Mouse (Mus musculus) cerebellum, adult 11-12 months (tissue): ENCODE results near the gene Vmn1r85.
"Not testable (repeated sequence)": the region's sequence is repeated elsewhere in the genome, so short reads cannot be mapped to it uniquely, and the experiment has no call there.

ENCODE experiments used
- DNase-seq: peaks from one replicate; pipeline ENCODE4 v3.0.0; 2022

The Vmn1r85 gene

DNA sequence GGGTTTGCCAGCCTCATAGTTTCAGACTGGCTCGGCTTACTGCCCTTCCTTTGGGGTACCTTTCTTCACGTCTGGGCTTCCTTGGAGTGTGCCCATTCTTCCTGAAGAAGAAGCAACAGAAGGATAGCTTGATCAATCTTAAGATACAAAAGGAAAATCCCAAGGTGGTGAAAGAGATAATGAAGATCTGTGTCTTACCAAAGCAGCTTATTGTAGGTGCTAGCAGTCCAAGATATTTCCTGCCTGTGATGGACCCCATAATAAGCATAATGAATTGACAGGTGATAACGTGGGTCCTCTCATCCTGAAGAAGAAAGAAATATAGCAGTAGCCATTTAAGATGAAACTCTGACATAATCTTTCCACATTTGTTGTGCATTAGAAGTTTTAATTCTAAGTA lies at the start of gene Vmn1r85:
Gene Vmn1r85, minus strand, starts transcription at position 101 of the 400 bp plus-strand sequence.
- DNase-seq: no peak

DNA sequence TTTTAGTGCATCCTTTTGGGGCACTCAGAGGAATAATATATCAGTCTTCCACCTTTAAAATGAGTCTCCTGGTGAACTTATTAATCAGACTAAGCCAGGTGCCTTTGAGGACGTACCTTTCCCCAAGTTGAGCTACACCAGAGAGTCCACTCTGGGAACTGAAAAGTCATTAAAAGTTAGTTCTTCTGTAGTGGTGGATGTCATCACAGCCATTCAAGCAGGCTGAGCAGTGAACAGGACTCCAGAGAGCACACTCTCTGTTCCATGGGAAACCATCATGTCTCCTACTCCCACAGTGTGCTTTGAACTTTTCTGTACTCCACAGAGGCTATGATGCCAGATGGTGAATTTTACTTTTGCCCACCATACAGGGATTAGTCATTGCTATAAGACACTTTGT lies 45.1 kb upstream of the Vmn1r85 start, which contains the start of gene Vmn1r87:
Gene Vmn1r87, minus strand, starts transcription at position 101 of the 400 bp plus-strand sequence.
- DNase-seq: no peak

GRCm38 (mm10) chr7:13137340-13137739 lies 42.4 kb upstream of the Vmn1r85 start:
- no peak for DNase-seq

DNA sequence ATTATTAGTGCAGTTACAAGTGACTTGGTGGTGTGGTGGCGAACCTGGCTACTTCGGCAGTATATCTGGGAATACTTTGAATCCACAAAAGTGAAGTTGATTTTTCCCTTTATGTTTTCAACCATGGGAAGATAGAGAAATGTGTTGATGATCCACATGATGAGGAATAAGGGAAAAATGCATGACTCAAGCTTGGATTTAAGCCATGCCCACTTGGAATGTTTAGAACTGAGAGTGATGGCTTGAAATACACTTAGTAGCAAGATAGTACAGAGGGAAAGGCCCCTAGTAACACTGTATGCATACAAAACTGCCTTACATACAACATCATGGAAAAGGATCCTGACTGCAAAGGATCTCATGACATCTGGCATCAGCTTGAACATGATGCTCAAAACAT lies 36.9 kb upstream of the Vmn1r85 start:
- DNase-seq: no peak

DNA sequence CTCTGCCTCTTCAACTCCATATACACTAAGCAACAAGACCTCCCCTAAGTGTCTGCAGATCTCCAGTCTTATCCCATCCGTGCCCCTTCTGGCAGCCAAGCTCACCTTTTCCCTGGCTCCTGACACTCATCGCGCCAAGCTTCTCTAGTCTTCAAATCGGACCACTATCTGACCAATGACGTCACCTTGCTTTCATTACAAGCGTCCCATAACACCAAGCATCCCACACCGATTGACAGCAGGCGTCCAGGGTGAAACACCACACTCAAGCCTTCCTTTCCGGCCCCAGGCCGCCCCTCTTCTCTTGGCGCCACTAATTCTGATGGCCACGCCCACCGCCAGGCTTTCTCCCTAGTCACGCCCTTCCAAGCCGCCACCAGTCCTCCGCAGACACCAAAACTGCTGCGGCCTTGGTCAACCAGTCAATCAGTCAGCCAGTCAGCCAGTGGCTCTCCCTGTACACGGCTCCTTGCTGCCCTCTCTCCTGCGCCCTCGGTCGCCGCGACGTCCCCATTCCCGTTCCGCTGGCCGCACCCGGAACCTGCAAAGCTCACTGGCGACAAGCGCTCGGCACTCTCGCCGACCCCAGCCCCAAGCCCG lies 28.7 kb upstream of the Vmn1r85 start:
- DNase-seq: peak; percentile 32

- DNase-seq: no peak
Measured at GRCm38 (mm10) chr7:13119817-13120216, 24.8 kb upstream of the Vmn1r85 start, which contains the start of gene Vmn1r86. Gene Vmn1r86, minus strand, starts transcription at chr7:13119917.

GRCm38 (mm10) chr7:13072293-13072692 lies 22.7 kb downstream of the Vmn1r85 start:
- no peak for DNase-seq

- DNase-seq: not testable (repeated sequence)
Measured at GRCm38 (mm10) chr7:13063399-13063798, 31.6 kb downstream of the Vmn1r85 start.

GRCm38 (mm10) chr7:13059536-13059935 lies 35.4 kb downstream of the Vmn1r85 start:
- no peak for DNase-seq

DNA sequence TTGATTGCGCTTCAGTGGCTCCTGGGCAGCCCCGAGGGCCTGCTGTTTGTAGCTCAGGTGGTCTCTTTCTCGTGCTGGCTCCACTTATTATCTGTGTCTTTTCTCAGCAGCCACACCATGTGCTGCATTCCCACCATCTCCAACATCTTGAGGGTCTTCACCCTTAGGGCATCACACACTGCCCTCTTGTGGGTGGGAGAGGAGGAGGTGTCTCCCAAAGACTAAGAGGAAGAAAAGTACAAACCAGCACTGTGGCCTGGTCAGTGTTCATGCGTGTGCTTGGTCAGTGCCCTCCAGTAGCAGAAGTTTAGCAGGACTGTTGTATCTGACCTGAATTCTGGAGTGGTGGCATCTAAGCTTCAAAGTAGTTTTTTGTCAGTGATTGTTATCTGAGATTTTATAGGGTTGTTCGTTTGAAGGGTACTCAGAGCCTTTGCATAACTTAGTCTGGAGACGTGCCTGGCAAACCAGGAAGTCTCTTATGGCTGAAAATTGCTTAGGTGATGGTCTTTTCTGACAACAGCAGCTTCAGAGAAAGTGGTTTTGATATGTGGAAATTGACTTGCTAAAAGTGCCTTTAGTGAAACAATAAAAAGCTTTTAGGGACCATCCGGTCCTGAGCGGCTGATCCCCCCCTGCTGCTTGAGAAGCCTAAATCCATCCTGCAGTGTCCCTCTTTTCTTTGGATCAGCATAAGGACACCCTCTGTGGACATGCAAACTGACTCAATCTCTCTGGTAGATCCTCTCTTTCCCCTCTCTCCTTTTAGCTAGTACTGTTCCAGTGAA lies 37.9 kb downstream of the Vmn1r85 start:
- DNase-seq: no peak

DNA sequence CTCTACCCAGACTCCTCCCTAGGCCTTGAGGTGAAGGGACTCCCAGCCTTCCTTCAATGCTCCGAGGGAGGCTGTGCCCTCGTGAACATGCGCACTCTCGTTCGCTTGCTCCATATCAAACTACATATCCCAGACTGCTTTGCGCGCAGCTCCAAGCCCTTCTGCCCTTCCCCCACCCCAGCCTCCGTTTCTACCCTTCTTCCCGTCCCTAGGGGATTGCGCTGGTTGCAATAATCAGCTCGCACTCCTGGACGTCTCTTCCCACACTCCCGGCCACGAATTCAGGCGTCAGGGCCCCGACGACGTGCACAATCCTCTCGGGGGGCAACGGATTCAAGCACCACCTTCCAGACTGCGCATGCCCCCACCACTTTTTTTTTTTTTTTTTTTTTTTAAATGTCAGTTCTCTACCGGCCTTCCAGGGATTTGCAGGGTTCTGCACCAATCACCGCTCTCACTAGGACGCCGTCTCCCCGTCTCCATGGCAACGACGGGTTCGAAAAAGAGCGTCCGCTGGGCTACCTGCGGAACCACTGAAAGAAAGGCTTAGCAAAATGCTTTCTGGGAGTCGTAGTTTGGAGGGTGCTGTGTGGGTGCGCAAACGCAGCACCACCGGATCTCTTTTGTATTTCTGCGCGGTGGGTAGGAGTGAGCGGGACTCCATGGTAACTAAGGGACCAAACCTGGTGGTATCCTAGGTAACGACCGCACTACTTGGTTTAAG lies 40.5 kb downstream of the Vmn1r85 start, which contains the start of gene Mzf1:
Gene Mzf1, minus strand, starts transcription at position 478 of the 724 bp plus-strand sequence.
- peak; percentile 98 for DNase-seq

- DNase-seq: no peak
Measured at GRCm38 (mm10) chr7:13053961-13054286, 41.0 kb downstream of the Vmn1r85 start.

DNA sequence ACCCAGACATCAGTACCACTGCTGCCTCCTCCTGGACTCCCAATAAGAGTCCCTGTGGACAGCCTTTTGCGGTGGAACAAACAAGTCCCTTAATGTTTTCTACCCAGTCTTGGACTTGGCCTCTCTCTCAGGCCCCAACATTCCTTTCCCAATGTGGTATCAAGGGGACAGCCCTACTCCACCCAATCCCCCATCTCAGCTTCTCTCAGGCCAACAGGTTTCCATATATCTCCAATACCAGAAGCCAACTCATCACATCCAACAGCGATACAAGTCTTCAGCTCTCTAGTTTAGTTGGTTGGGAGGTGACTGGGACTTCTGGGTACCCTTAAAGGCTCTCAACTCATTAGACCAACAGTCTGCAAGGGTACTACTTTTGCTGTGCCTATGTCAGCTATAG lies 41.5 kb downstream of the Vmn1r85 start:
- DNase-seq: peak; percentile 55

DNA sequence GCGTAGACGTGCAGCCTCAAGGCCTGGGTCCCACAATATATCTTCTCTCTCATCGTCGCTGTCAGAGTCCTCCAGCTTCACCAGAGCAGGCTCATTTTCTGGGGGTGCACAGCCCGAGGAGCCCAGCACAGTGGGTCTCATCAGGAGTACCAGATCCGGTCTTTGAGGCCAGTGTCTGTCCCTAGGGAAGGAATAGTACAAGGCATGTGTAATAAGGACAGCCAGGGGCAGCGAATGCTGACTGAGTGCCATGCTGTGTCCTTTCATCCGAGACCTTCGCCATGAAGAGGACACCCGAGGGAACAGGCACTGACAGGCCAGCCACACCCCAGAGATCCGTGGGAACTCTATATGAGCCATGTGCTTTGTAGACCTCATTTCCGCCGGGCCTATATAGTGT lies 42.0 kb downstream of the Vmn1r85 start:
- peak; percentile 64 for DNase-seq

GRCm38 (mm10) chr7:13046084-13046483 lies 48.9 kb downstream of the Vmn1r85 start:
- DNase-seq: peak; percentile 60

- no peak for DNase-seq
Measured at GRCm38 (mm10) chr7:13044254-13044625, 50.7 kb downstream of the Vmn1r85 start.

DNA sequence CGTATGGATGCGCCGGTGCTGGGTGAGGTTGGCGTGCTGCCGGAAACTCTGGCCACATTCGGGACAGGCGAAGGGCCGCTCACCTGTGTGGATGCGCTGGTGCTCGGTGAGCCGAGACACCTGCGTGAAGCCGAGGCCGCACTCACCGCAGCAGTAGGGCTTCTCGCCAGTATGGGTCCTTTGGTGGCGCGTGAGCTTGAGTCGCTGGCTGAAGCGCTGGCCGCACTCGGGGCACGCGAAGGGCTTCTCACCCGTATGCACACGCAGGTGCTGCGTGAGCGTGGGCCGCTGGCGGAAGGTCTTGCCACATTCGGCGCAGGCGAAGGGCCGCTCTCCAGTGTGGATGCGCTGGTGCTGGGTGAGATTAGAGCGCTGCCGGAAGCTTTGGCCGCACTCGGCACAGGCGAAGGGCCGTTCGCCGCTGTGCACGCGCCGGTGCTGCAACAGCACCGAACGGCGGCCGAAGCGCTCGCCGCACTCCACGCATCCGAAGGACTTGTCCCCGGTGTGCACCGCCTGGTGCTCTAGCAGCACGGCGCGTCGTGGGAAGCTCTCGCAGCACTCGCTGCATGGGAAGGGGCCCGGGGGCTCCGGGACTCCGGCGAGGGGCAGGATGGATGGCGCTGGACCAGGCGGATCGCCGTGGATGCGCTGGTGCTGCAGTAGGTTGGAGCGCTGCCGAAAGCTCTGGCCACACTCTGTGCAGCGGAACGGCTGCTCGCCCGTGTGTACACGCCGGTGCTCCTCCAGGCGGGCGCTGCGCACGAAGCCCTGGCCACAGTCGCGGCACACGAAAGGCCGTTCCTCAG lies 51.3 kb downstream of the Vmn1r85 start:
- peak; percentile 85 for DNase-seq

DNA sequence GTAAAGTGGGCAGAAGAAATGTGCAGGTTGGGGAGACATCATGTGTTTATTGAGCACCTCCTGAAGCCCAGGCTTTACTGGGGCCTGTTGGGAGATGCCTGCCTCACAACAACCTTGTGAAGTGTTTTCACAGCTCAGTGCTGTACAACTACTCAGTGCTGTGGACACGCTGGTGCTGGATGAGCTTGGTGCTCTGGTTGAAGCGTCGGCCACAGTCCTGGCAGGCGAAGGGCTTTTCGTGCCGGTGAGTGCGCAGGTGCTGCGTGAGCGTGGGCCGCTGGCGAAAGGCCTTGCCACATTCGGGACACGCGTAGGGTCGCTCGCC lies 51.9 kb downstream of the Vmn1r85 start:
- DNase-seq: no peak

DNA sequence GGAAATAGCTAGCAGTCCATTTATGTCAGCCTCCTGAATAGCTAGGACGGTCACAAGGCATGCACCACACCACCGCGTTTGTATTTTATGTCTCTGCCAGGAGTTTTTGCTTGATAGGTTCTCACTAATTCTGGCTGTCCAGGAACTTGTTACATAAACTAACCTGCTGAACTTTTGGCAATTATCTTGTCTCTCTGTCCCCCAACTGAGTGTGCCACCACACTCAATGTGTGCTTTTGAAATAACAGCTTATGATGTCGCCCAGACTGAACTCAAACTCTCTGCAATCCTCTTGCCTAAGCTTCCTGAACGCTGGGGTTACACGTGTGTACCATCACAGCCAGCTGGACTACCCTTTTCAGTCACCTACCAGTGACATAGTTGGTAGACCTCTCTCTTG lies 52.5 kb downstream of the Vmn1r85 start:
- DNase-seq: no peak

DNA sequence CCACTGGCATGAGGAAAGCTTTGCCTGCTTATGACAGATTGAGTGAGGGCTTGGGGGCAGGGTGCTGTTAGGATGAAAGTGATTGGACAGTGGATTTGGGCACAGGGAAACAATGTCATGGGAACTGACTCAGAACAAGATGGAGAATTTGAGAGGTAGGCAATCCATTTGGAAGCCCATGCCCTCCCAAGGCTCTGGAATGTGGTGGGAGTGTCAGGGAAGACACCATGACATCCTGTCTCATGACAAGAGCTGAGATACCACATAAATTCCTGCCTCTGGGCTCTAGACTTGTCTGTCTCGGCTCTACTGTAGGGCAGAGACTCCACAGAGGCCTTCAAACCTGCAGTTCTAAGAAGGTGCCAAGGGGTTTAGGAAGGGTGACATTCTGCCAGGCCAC lies 53.7 kb downstream of the Vmn1r85 start:
- DNase-seq: peak; percentile 41

DNA sequence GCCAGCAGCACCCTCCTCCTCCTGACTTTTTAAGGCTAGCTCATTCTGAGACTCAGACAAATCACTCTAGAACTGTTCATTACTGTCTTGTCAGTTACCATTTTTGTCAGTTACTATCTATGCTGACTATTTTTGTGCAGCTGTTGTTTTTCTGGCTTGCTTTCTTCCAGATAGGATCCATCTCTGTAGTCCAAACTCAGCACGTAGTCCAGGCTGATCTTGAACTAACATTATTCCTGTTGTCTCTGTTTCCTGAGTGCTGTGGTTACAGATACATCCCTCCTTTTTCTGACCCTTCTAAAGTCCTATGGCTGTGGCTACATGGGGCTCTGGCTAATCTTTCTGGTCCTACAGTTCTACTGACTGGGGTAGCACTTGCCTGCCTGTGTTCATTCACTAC lies 55.8 kb downstream of the Vmn1r85 start:
- DNase-seq: no peak

GRCm38 (mm10) chr7:13038621-13039169 lies 56.3 kb downstream of the Vmn1r85 start:
- DNase-seq: no peak
